ENCODE assay signal across 10 mouse cellular contexts in genomic region chr4:105225512-105225911, GRCm38 (mm10).
DNase-seq lines count a peak whose midpoint lies in the region; ATAC-seq lines count a peak whose summit lies in the region.
"Had no signal": no experiment of that assay in that cellular context is flagged by ENCODE, and none has a peak within 500 bp of the region (broad histone marks: within the 10 kb centered on the region; RNA-seq: fewer than 3 reads in every experiment).

No protein-coding gene starts in this region.

- H3K4me1 ChIP-seq in embryonic facial prominence, embryonic 14.5 days (ENCODE audit: control insufficient read depth, insufficient read depth, low read length), result no peaks in the 10 kb centered on the region
- peaks cover 14% of the 10 kb centered on the region for H3K4me1 ChIP-seq in embryonic facial prominence, embryonic 10.5 days
- H3K4me1 ChIP-seq in embryonic facial prominence, embryonic 15.5 days, result peaks cover 15% of the 10 kb centered on the region
- H3K4me1 ChIP-seq in midbrain, embryonic 10.5 days, result no peaks in the 10 kb centered on the region; the same call in 1 of the 2 replicates
- H3K4me1 ChIP-seq: limb, embryonic 12.5 days had no signal

- H3K9ac ChIP-seq in embryonic facial prominence, embryonic 14.5 days (ENCODE audit: low read depth, low read length), result no peak overlapping the region
- H3K9ac ChIP-seq in embryonic facial prominence, embryonic 15.5 days, result no peak overlapping the region
- H3K9ac ChIP-seq: limb, embryonic 12.5 days had no signal

- ATAC-seq in embryonic facial prominence, embryonic 14.5 days (ENCODE audit: low read depth), result no peak; the same call in 1 of the 2 replicates
- no peak for ATAC-seq in embryonic facial prominence, embryonic 15.5 days (ENCODE audit: insufficient number of reproducible peaks, low FRiP score, low TSS enrichment, low read depth)
- ATAC-seq in megakaryocyte-erythroid progenitor cell, adult 5-6 weeks (replicated peaks; ENCODE audit: low FRiP score, low TSS enrichment, poor library complexity, severe bottlenecking), result peak; percentile 81

- no peak overlapping the region for H3K4me3 ChIP-seq in embryonic facial prominence, embryonic 14.5 days (ENCODE audit: low read depth, low read length)
- no peak overlapping the region for H3K4me3 ChIP-seq in embryonic facial prominence, embryonic 10.5 days
- no peak overlapping the region for H3K4me3 ChIP-seq in embryonic facial prominence, embryonic 15.5 days (replicated peaks)
- no peak overlapping the region for H3K4me3 ChIP-seq in midbrain, embryonic 10.5 days
- H3K4me3 ChIP-seq: erythroblast, embryonic 14.5 days; limb, embryonic 12.5 days had no signal

- H3K27me3 ChIP-seq in embryonic facial prominence, embryonic 14.5 days (replicated peaks; ENCODE audit: control insufficient read depth, insufficient read depth, low read length), result no peaks in the 10 kb centered on the region
- H3K27me3 ChIP-seq in embryonic facial prominence, embryonic 10.5 days (replicated peaks; ENCODE audit: low read depth, poor library complexity, severe bottlenecking), result no peaks in the 10 kb centered on the region
- no peaks in the 10 kb centered on the region for H3K27me3 ChIP-seq in embryonic facial prominence, embryonic 15.5 days
- H3K27me3 ChIP-seq in midbrain, embryonic 10.5 days (ENCODE audit: low read depth, poor library complexity, severe bottlenecking), result no peaks in the 10 kb centered on the region
- H3K27me3 ChIP-seq: limb, embryonic 12.5 days had no signal

- DNase-seq in embryonic facial prominence, embryonic 14.5 days (ENCODE audit: low spot score), result peak; percentile 38
- DNase-seq in embryonic facial prominence, embryonic 10.5 days (ENCODE audit: low spot score), result no peak
- peak; percentile 46 for DNase-seq in A20 (ENCODE audit: low read depth, low spot score)
- peak; percentile 60 for DNase-seq in left cerebral cortex, adult 18-20 months (ENCODE audit: low spot score in 2 of 2)
- no peak for DNase-seq in T-cell, adult 2 months (ENCODE audit: low spot score)
- no peak for DNase-seq in midbrain, embryonic 10.5 days (ENCODE audit: low spot score)

- WGBS in embryonic facial prominence, embryonic 14.5 days, result 61% methylated on average over 2 of the region's 2 CpGs
- WGBS in embryonic facial prominence, embryonic 10.5 days, result 89% methylated on average over 2 of the region's 2 CpGs
- 62% methylated on average over 2 of the region's 2 CpGs for WGBS in embryonic facial prominence, embryonic 15.5 days
- WGBS in midbrain, embryonic 10.5 days, result 79% methylated on average over 2 of the region's 2 CpGs

- no peak overlapping the region for H3K27ac ChIP-seq in embryonic facial prominence, embryonic 14.5 days (replicated peaks; ENCODE audit: low read depth, low read length)
- H3K27ac ChIP-seq in embryonic facial prominence, embryonic 10.5 days (replicated peaks), result no peak overlapping the region; the same call in 1 of the 2 replicates
- H3K27ac ChIP-seq in embryonic facial prominence, embryonic 15.5 days (replicated peaks), result 0 out of 2 replicates have a peak overlapping the region, but pooled peaks have one; percentile 49
- no peak overlapping the region; the same call in 1 of the 2 replicates for H3K27ac ChIP-seq in midbrain, embryonic 10.5 days (replicated peaks)
- H3K27ac ChIP-seq: limb, embryonic 12.5 days had no signal

- peaks cover 95% of the 10 kb centered on the region for H3K36me3 ChIP-seq in embryonic facial prominence, embryonic 14.5 days (ENCODE audit: control insufficient read depth, insufficient read depth, low read length)
- peaks cover 100% of the 10 kb centered on the region for H3K36me3 ChIP-seq in embryonic facial prominence, embryonic 10.5 days (replicated peaks)
- H3K36me3 ChIP-seq in embryonic facial prominence, embryonic 15.5 days, result peaks cover 78% of the 10 kb centered on the region
- peaks cover 96% of the 10 kb centered on the region for H3K36me3 ChIP-seq in midbrain, embryonic 10.5 days

- H3K9me3 ChIP-seq in embryonic facial prominence, embryonic 14.5 days (ENCODE audit: control insufficient read depth, low read length), result no peaks in the 10 kb centered on the region
- H3K9me3 ChIP-seq in embryonic facial prominence, embryonic 10.5 days, result no peaks in the 10 kb centered on the region
- no peaks in the 10 kb centered on the region for H3K9me3 ChIP-seq in embryonic facial prominence, embryonic 15.5 days (replicated peaks)
- H3K9me3 ChIP-seq in midbrain, embryonic 10.5 days (replicated peaks), result no peaks in the 10 kb centered on the region
- H3K9me3 ChIP-seq: limb, embryonic 12.5 days had no signal

- H3K4me2 ChIP-seq in embryonic facial prominence, embryonic 14.5 days (ENCODE audit: low read depth, low read length), result no peak overlapping the region
- no peak overlapping the region for H3K4me2 ChIP-seq in embryonic facial prominence, embryonic 15.5 days (replicated peaks)
- H3K4me2 ChIP-seq: limb, embryonic 12.5 days had no signal

Comparison
In these comparisons a context has a peak if more than half of its experiments do, and no peak if none do; other contexts are left out.
1. DNase-seq: peak in embryonic facial prominence, embryonic 14.5 days (single experiment), A20 (single experiment) and left cerebral cortex, adult 18-20 months (2 of 2); none in embryonic facial prominence, embryonic 10.5 days (single experiment), T-cell, adult 2 months (single experiment) and midbrain, embryonic 10.5 days (single experiment).